Mouse (Mus musculus) MEL (cell line): ENCODE results near the gene Ccdc22. TPM values are rescaled to one million over a fixed set of nuclear protein-coding genes. Genes with fewer than 3 reads are reported as not detected.

Experiments used
- DNase-seq: peaks from one replicate; pipeline ENCODE4 v3.0.0; 2011; ENCODE audit warnings: low read depth, low spot score
- H3K27ac ChIP-seq: 2 replicates; pipeline ENCODE4 v1.5.1; 2012; ENCODE audit warnings: low read depth, mild to moderate bottlenecking, control low read depth, low read length, moderate library complexity; ENCODE audit not compliant: control insufficient read depth
- H3K27me3 ChIP-seq, 2 experiments: fragments of 150-350 bp in 1 of 2; sonication (generic) in 1 of 2; 2 replicates each; pipeline ENCODE4 v1.6.1; 2012; ENCODE audit warnings: low read length in 2 of 2, mild to moderate bottlenecking in 2 of 2, improper control_type of control experiment in 1 of 2, moderate library complexity in 1 of 2; ENCODE audit not compliant: insufficient read depth in 2 of 2, control insufficient read depth in 1 of 2
- H3K36me3 ChIP-seq, 2 experiments: 2 replicates each; pipeline ENCODE4 v1.6.1; 2012 to 2014; ENCODE audit warnings: low read length in 2 of 2, improper control_type of control experiment in 1 of 2, inconsistent platforms in 1 of 2, mild to moderate bottlenecking in 1 of 2; ENCODE audit not compliant: insufficient read depth in 2 of 2, control insufficient read depth in 1 of 2
- H3K4me1 ChIP-seq, 2 experiments: fragments of 150-350 bp in 1 of 2; sonication (generic) in 1 of 2; 2 replicates each; pipeline ENCODE4 v1.6.1; 2012; ENCODE audit warnings: low read length in 2 of 2, improper control_type of control experiment in 1 of 2, mild to moderate bottlenecking in 1 of 2; ENCODE audit not compliant: insufficient read depth in 2 of 2, control insufficient read depth in 1 of 2
- H3K4me3 ChIP-seq, 2 experiments: fragments of 150-350 bp in 1 of 2; sonication (generic) in 1 of 2; 2 replicates each; pipeline ENCODE4 v1.5.1; 2012; ENCODE audit warnings: low read depth in 2 of 2, low read length in 2 of 2, mild to moderate bottlenecking in 2 of 2, moderate library complexity in 2 of 2, control low read depth in 1 of 2, improper control_type of control experiment in 1 of 2; ENCODE audit not compliant: control insufficient read depth in 1 of 2, insufficient read depth in 1 of 2
- H3K79me2 ChIP-seq: 2 replicates; pipeline ENCODE4 v1.6.1; 2012; ENCODE audit warnings: mild to moderate bottlenecking, low read length, moderate library complexity; ENCODE audit not compliant: control insufficient read depth, poor library complexity, insufficient read depth
- H3K9ac ChIP-seq: 2 replicates; pipeline ENCODE4 v1.6.1; 2012; ENCODE audit warnings: low read depth, mild to moderate bottlenecking, control low read depth, low read length, moderate library complexity; ENCODE audit not compliant: control insufficient read depth, poor library complexity, severe bottlenecking
- H3K9me3 ChIP-seq: fragments of 150-350 bp; sonication (generic); replicated peaks from 2 replicates; pipeline ENCODE4 v1.6.1; 2012; ENCODE audit warnings: mild to moderate bottlenecking, low read length, improper control_type of control experiment, moderate library complexity; ENCODE audit not compliant: insufficient read depth
- BHLHE40 ChIP-seq: IDR thresholded peaks from 2 replicates; pipeline ENCODE4 v1.6.1; 2012; ENCODE audit warnings: low read depth, mild to moderate bottlenecking, inconsistent platforms, low read length, improper control_type of control experiment, borderline replicate concordance
- CHD1 ChIP-seq: IDR thresholded peaks from 2 replicates; pipeline ENCODE4 v1.6.1; 2012; ENCODE audit warnings: low read depth, mild to moderate bottlenecking, inconsistent platforms, low read length, improper control_type of control experiment
- CHD2 ChIP-seq: IDR thresholded peaks from 2 replicates; pipeline ENCODE4 v1.6.1; 2011; ENCODE audit warnings: low read length, improper control_type of control experiment
- CTCF ChIP-seq, 3 experiments: IDR thresholded peaks in 2 of 3; conservative IDR thresholded peaks in 1 of 3; 2 replicates each; pipeline ENCODE4 v1.5.1; 2011 to 2012; ENCODE audit warnings: low read length in 3 of 3, low read depth in 2 of 3, mild to moderate bottlenecking in 2 of 3, improper control_type of control experiment in 1 of 3, inconsistent platforms in 1 of 3, mixed read lengths in 1 of 3, moderate library complexity in 1 of 3; ENCODE audit not compliant: control insufficient read depth in 1 of 3, insufficient read depth in 1 of 3, poor library complexity in 1 of 3, severe bottlenecking in 1 of 3
- E2F4 ChIP-seq: IDR thresholded peaks from 2 replicates; pipeline ENCODE4 v1.6.1; 2011; ENCODE audit warnings: low read depth, low read length, improper control_type of control experiment, borderline replicate concordance
- EP300 ChIP-seq, 2 experiments: IDR thresholded peaks; 2 replicates each; pipeline ENCODE4 v1.6.1; 2011; ENCODE audit warnings: improper control_type of control experiment in 2 of 2, low read length in 2 of 2, low read depth in 1 of 2, mild to moderate bottlenecking in 1 of 2
- ETS1 ChIP-seq: IDR thresholded peaks from 2 replicates; pipeline ENCODE4 v1.6.1; 2012; ENCODE audit warnings: low read depth, mild to moderate bottlenecking, inconsistent platforms, low read length, improper control_type of control experiment, moderate library complexity
- GABPA ChIP-seq: IDR thresholded peaks from 2 replicates; pipeline ENCODE4 v1.6.1; 2012; ENCODE audit warnings: low read depth, mild to moderate bottlenecking, inconsistent platforms, low read length, improper control_type of control experiment, moderate library complexity
- GATA1 ChIP-seq: IDR thresholded peaks from 2 replicates; pipeline ENCODE4 v1.6.1; 2011; ENCODE audit warnings: low read depth, low read length, improper control_type of control experiment
- HCFC1 ChIP-seq: IDR thresholded peaks from 2 replicates; pipeline ENCODE4 v1.6.1; 2012; ENCODE audit warnings: low read depth, mild to moderate bottlenecking, inconsistent platforms, low read length, improper control_type of control experiment, moderate library complexity
- JUND ChIP-seq: IDR thresholded peaks from 2 replicates; pipeline ENCODE4 v1.6.1; 2011; ENCODE audit warnings: low read depth, mild to moderate bottlenecking, improper control_type of control experiment, low read length
- KAT2A ChIP-seq: conservative IDR thresholded peaks from 2 replicates; pipeline ENCODE4 v1.6.1; 2012; ENCODE audit warnings: low read depth, low read length, improper control_type of control experiment, inconsistent platforms
- MAFK ChIP-seq: IDR thresholded peaks from 2 replicates; pipeline ENCODE4 v1.6.1; 2011; ENCODE audit warnings: low read depth, mild to moderate bottlenecking, low read length, improper control_type of control experiment, borderline replicate concordance
- MAX ChIP-seq: IDR thresholded peaks from 2 replicates; pipeline ENCODE4 v1.6.1; 2011; ENCODE audit warnings: low read length, improper control_type of control experiment
- MAZ ChIP-seq: IDR thresholded peaks from 2 replicates; pipeline ENCODE4 v1.6.1; 2012; ENCODE audit warnings: low read depth, mild to moderate bottlenecking, inconsistent platforms, low read length, improper control_type of control experiment
- MEF2A ChIP-seq: IDR thresholded peaks from 2 replicates; pipeline ENCODE4 v1.6.1; 2014; ENCODE audit warnings: low read depth, mild to moderate bottlenecking, inconsistent platforms, low read length, improper control_type of control experiment; ENCODE audit not compliant: poor library complexity, insufficient replicate concordance, severe bottlenecking; ENCODE audit errors: extremely low read depth
- MXI1 ChIP-seq: IDR thresholded peaks from 2 replicates; pipeline ENCODE4 v1.6.1; 2011; ENCODE audit warnings: mild to moderate bottlenecking, low read depth, low read length, improper control_type of control experiment
- MYB ChIP-seq: IDR thresholded peaks from 2 replicates; pipeline ENCODE4 v1.6.1; 2011; ENCODE audit warnings: mild to moderate bottlenecking, low read depth, low read length, improper control_type of control experiment
- MYC ChIP-seq: IDR thresholded peaks from 2 replicates; pipeline ENCODE4 v1.6.1; 2011; ENCODE audit warnings: low read depth, mild to moderate bottlenecking, low read length, improper control_type of control experiment, moderate library complexity
- NELFE ChIP-seq: IDR thresholded peaks from 2 replicates; pipeline ENCODE4 v1.6.1; 2011; ENCODE audit warnings: low read depth, low read length, improper control_type of control experiment
- NRF1 ChIP-seq: IDR thresholded peaks from 2 replicates; pipeline ENCODE4 v1.6.1; 2014; ENCODE audit warnings: low read depth, mild to moderate bottlenecking, inconsistent platforms, low read length, improper control_type of control experiment, moderate library complexity; ENCODE audit not compliant: poor library complexity, insufficient read depth, severe bottlenecking
- POLR2A ChIP-seq, 2 experiments: IDR thresholded peaks; 2 replicates each; pipeline ENCODE4 v1.6.1; 2011 to 2012; ENCODE audit warnings: low read length in 2 of 2, mild to moderate bottlenecking in 2 of 2, control low read depth in 1 of 2, improper control_type of control experiment in 1 of 2, low read depth in 1 of 2, moderate library complexity in 1 of 2; ENCODE audit not compliant: control insufficient read depth in 1 of 2, insufficient read depth in 1 of 2, poor library complexity in 1 of 2
- POLR2AphosphoS2 ChIP-seq: IDR thresholded peaks from 2 replicates; pipeline ENCODE4 v1.6.1; 2011; ENCODE audit warnings: low read length, improper control_type of control experiment
- POLR2AphosphoS5 ChIP-seq: IDR thresholded peaks from 2 replicates; pipeline ENCODE4 v1.6.1; 2012; ENCODE audit warnings: low read depth, borderline replicate concordance, mild to moderate bottlenecking, inconsistent platforms, low read length, moderate library complexity, mixed read lengths
- RCOR1 ChIP-seq: IDR thresholded peaks from 2 replicates; pipeline ENCODE4 v1.6.1; 2012; ENCODE audit warnings: low read depth, mild to moderate bottlenecking, inconsistent platforms, low read length, improper control_type of control experiment
- SIN3A ChIP-seq: IDR thresholded peaks from 2 replicates; pipeline ENCODE4 v1.6.1; 2012; ENCODE audit warnings: low read length, improper control_type of control experiment, inconsistent platforms
- TAL1 ChIP-seq: IDR thresholded peaks from 2 replicates; pipeline ENCODE4 v1.6.1; 2012; ENCODE audit warnings: mild to moderate bottlenecking, inconsistent platforms, low read length, moderate library complexity, mixed read lengths
- TBP ChIP-seq: IDR thresholded peaks from 2 replicates; pipeline ENCODE4 v1.8.0; 2011; ENCODE audit warnings: low read depth, low read length, improper control_type of control experiment
- TCF12 ChIP-seq: IDR thresholded peaks from 2 replicates; pipeline ENCODE4 v1.6.1; 2014; ENCODE audit warnings: low read depth, mild to moderate bottlenecking, inconsistent platforms, low read length, improper control_type of control experiment, moderate library complexity
- UBTF ChIP-seq: IDR thresholded peaks from 2 replicates; pipeline ENCODE4 v1.6.1; 2012; ENCODE audit warnings: low read depth, mild to moderate bottlenecking, inconsistent platforms, low read length, improper control_type of control experiment, moderate library complexity, borderline replicate concordance; ENCODE audit not compliant: insufficient read depth
- USF1 ChIP-seq: IDR thresholded peaks from 2 replicates; pipeline ENCODE4 v1.6.1; 2014; ENCODE audit warnings: low read depth, mild to moderate bottlenecking, inconsistent platforms, low read length, improper control_type of control experiment, moderate library complexity
- USF2 ChIP-seq, 2 experiments: IDR thresholded peaks; 2 replicates each; pipeline ENCODE4 v1.6.1; 2011 to 2012; ENCODE audit warnings: improper control_type of control experiment in 2 of 2, low read length in 2 of 2, borderline replicate concordance in 1 of 2, inconsistent platforms in 1 of 2, low read depth in 1 of 2, mild to moderate bottlenecking in 1 of 2; ENCODE audit not compliant: insufficient read depth in 1 of 2
- ZC3H11A ChIP-seq: IDR thresholded peaks from 2 replicates; pipeline ENCODE4 v1.6.1; 2012; ENCODE audit warnings: low read depth, mild to moderate bottlenecking, inconsistent platforms, low read length, improper control_type of control experiment
- ZKSCAN1 ChIP-seq: IDR thresholded peaks from 2 replicates; pipeline ENCODE4 v1.6.1; 2012; ENCODE audit warnings: low read depth, mild to moderate bottlenecking, inconsistent platforms, low read length, improper control_type of control experiment, moderate library complexity
- ZMIZ1 ChIP-seq: IDR thresholded peaks from 2 replicates; pipeline ENCODE4 v1.6.1; 2012; ENCODE audit warnings: low read depth, mild to moderate bottlenecking, inconsistent platforms, low read length, improper control_type of control experiment, moderate library complexity
- ZNF384 ChIP-seq: IDR thresholded peaks from 2 replicates; pipeline ENCODE4 v1.6.1; 2012; ENCODE audit warnings: low read depth, mild to moderate bottlenecking, inconsistent platforms, low read length, improper control_type of control experiment
- polyA plus RNA-seq, 2 experiments: library from polyadenylated mRNA; stranded (reverse) in 1 of 2; unstranded in 1 of 2; fragments of >175 nt in 1 of 2; fragments of >200 nt in 1 of 2; gene quantifications; 2 replicates each; pipeline versions ENCODE4 v1.2.1 to v1.2.4; 2012; ENCODE audit warnings: low replicate concordance in 2 of 2, low read depth in 1 of 2; ENCODE audit not compliant: insufficient read length in 2 of 2, insufficient read depth in 1 of 2, missing spikeins in 1 of 2
- total RNA-seq: library from RNA; depleted of rRNA; stranded (reverse); fragments of 300-350 nt; gene quantifications from 2 replicates; pipeline ENCODE4 v1.2.3, GENCODE M21; 2012

Gene Ccdc22
- total and polyA plus RNA-seq, 3 experiments = 36.1 to 37.9 TPM; not detected in 1

DNA sequence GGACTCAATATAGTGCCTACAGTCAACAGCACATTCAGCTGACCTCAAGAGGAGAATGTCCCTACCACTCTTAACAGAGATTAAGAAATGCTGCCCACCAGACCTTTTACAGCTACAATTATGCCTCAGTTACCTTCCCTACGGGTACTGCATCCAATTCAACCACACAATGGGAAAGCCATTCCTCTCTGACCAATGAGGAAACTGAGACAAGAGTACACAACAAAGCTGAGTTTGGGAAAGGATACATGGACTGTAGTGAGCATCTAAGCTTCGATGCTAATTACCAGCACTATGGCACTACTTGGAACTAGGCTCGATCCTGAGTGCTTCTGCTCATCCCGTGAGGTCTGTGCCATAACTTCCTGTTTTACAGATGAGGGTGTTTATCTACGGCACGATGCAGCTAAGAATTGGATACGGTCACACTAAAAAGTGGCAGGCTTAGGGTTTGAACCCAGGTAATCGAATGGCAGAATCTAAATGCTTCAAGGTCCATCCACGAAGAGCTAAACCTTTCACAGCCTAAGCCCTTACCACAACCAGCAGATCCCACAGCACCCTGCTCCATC is 33.7 kb downstream of the Ccdc22 start:
- peaks cover 0 to 26% of the 10 kb centered on the region in 2 experiments; a peak in 2 of 4 replicates for H3K36me3 ChIP-seq
- H3K27me3 ChIP-seq = no peaks in the 10 kb centered on the region
- peak; percentile 77 for DNase-seq
- H3K9ac ChIP-seq = peak overlapping the region; percentile 97; the same call in 1 of the 2 replicates
- peaks cover 14% of the 10 kb centered on the region for H3K79me2 ChIP-seq
- no peaks in the 10 kb centered on the region for H3K9me3 ChIP-seq
- H3K4me3 ChIP-seq = peak overlapping the region in 1 of 2 experiments; percentile 78; a peak in 1 of 4 replicates
- peak overlapping the region; percentile 17; the same call in 1 of the 2 replicates for H3K27ac ChIP-seq
- peaks cover 23 to 51% of the 10 kb centered on the region in 2 experiments for H3K4me1 ChIP-seq
- TF ChIP-seq MEF2A = no peak
- TF ChIP-seq ZKSCAN1 = no peak
- peak in 1 of 2 experiments; percentile 28; a peak in 1 of 4 replicates for TF ChIP-seq EP300 (IDR thresholded peaks at IDR 0.05; ENCODE audit: low read depth in 1 of 2, low read length in 2 of 2)
- no peak for TF ChIP-seq UBTF
- no peak for TF ChIP-seq KAT2A
- TF ChIP-seq HCFC1 = no peak
- no peak for TF ChIP-seq POLR2AphosphoS5
- TF ChIP-seq ZMIZ1 = no peak
- no peak for TF ChIP-seq MYC
- 0 out of 4 replicates have a peak, but pooled peaks of 1 of the 2 experiments have one; percentile 26 for TF ChIP-seq POLR2A (IDR thresholded peaks at IDR 0.05; ENCODE audit: control insufficient read depth in 1 of 2, insufficient read depth in 1 of 2, low read depth in 1 of 2, low read length in 2 of 2, poor library complexity in 1 of 2)
- TF ChIP-seq TCF12 = 0 out of 2 replicates have a peak, but pooled peaks have one; percentile 5
- peak; percentile 58; the same call in 1 of the 2 replicates for TF ChIP-seq GATA1
- no peak for TF ChIP-seq MAFK
- no peak for TF ChIP-seq RCOR1
- no peak; the same call in 1 of the 2 replicates for TF ChIP-seq MXI1
- TF ChIP-seq MAX = peak; percentile 37; the same call in 1 of the 2 replicates
- no peak for TF ChIP-seq NRF1
- TF ChIP-seq ETS1 = 0 out of 2 replicates have a peak, but pooled peaks have one; percentile 19
- TF ChIP-seq USF2 (IDR thresholded peaks at IDR 0.05; ENCODE audit: borderline replicate concordance in 1 of 2, insufficient read depth in 1 of 2, low read depth in 1 of 2, low read length in 2 of 2) = no peak
- TF ChIP-seq USF1 = no peak
- no peak for TF ChIP-seq CHD2
- TF ChIP-seq MYB = no peak
- no peak for TF ChIP-seq NELFE
- TF ChIP-seq ZNF384 = no peak
- TF ChIP-seq E2F4 = no peak
- TF ChIP-seq MAZ = no peak
- peak; percentile 54 for TF ChIP-seq POLR2AphosphoS2
- TF ChIP-seq TAL1 = no peak
- no peak for TF ChIP-seq CTCF (IDR thresholded peaks at IDR 0.05 in 2 of 3, conservative IDR thresholded peaks at IDR 0.05 in 1 of 3; ENCODE audit: control insufficient read depth in 1 of 3, insufficient read depth in 1 of 3, low read depth in 2 of 3, low read length in 3 of 3, poor library complexity in 1 of 3, severe bottlenecking in 1 of 3)
- no peak for TF ChIP-seq ZC3H11A
- no peak for TF ChIP-seq CHD1
- TF ChIP-seq BHLHE40 = peak; percentile 73; the same call in 1 of the 2 replicates
- no peak for TF ChIP-seq SIN3A
- TF ChIP-seq JUND = no peak
- no peak for TF ChIP-seq TBP
- no peak for TF ChIP-seq GABPA
